Mouse (Mus musculus) midbrain, embryonic 12.5 days (tissue): ENCODE results near the gene Mup15. TPM values are rescaled to one million over a fixed set of nuclear protein-coding genes. Genes with fewer than 3 reads are reported as not detected.
"Not testable (repeated sequence)": the region's sequence is repeated elsewhere in the genome, so short reads cannot be mapped to it uniquely, and the experiment has no call there.

ENCODE experiments used
- ATAC-seq: fragments of 200-750 bp; cut with Nextera tagmentation; 2 replicates; pipeline ENCODE4 v1.8.0; 2017; ENCODE audit warnings: low read depth, moderate TSS enrichment, moderate library complexity; ENCODE audit not compliant: low FRiP score
- H3K27ac ChIP-seq: fragments of 300-500 bp; sonication (generic); replicated peaks from 2 replicates; pipeline ENCODE4 v1.5.1; 2016; ENCODE audit warnings: mild to moderate bottlenecking
- H3K27me3 ChIP-seq: fragments of 300-500 bp; sonication (generic); 2 replicates; pipeline ENCODE4 v1.6.1; 2016; ENCODE audit warnings: mild to moderate bottlenecking
- H3K36me3 ChIP-seq: fragments of 300-500 bp; sonication (generic); 2 replicates; pipeline ENCODE4 v1.6.1; 2016
- H3K4me1 ChIP-seq: fragments of 300-500 bp; sonication (generic); 2 replicates; pipeline ENCODE4 v1.6.1; 2016
- H3K4me2 ChIP-seq: fragments of 300-500 bp; sonication (generic); replicated peaks from 2 replicates; pipeline ENCODE4 v1.6.1; 2016; ENCODE audit warnings: mild to moderate bottlenecking, moderate library complexity
- H3K4me3 ChIP-seq: fragments of 300-500 bp; sonication (generic); 2 replicates; pipeline ENCODE4 v1.5.1; 2016; ENCODE audit warnings: mild to moderate bottlenecking
- H3K9ac ChIP-seq: fragments of 300-500 bp; sonication (generic); replicated peaks from 2 replicates; pipeline ENCODE4 v1.6.1; 2016; ENCODE audit warnings: mild to moderate bottlenecking, moderate library complexity
- H3K9me3 ChIP-seq: fragments of 300-500 bp; sonication (generic); 2 replicates; pipeline ENCODE4 v1.6.1; 2016; ENCODE audit warnings: mild to moderate bottlenecking
- WGBS: fragments of 180-500 bp; shearing (Covaris S2); methylation state at CpG from one replicate; pipeline ENCODE4 v1.1.7; 2016; 5-methylcytosine and 5-hydroxymethylcytosine counted together
- polyA plus RNA-seq: library from polyadenylated mRNA; unstranded; fragments of >200 nt; fragmentation: Nextera tagmentation; extraction: Ambion mirVana; gene quantifications from 2 replicates; pipeline ENCODE4 v1.2.1, GENCODE M21; 2016

Gene Mup15
- polyA plus RNA-seq, result not detected in 2 replicates

DNA sequence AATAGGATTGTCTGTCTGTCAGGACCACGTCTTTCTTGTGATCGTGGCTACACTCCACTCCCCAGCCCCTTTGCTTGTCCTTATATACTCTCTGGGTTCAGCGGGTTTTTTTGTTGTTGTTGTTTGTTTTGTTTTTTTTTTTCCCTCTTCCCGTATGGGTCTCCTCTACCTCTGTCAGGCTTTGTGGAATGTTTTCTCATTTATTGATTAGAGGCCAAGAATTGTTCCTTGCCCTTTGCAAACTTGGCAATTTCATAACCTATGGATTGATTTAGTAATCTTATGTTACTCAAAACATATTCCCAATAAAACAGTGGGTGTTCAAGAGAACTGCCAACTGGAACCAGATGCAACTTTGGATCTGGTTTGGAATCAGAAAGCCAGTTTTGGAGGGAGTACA lies at the start of gene Mup15:
TSS of gene Mup15 (minus strand) at position 101 of the 400 bp plus-strand sequence.
- H3K27me3 ChIP-seq, ATAC-seq, H3K4me3 ChIP-seq, H3K9ac ChIP-seq, H3K9me3 ChIP-seq, H3K27ac ChIP-seq, H3K4me2 ChIP-seq, H3K4me1 ChIP-seq, H3K36me3 ChIP-seq: not testable (repeated sequence)
- no CpG with 5 or more reads among the region's 4 CpGs for WGBS

Other genes starting within 250 kb of the Mup15 start
- gene Mup13, start 211.5 kb downstream of the Mup15 start, polyA plus RNA-seq, result not detected in 2 replicates
- gene Mup14, start 135.7 kb downstream of the Mup15 start, polyA plus RNA-seq, result not detected in 2 replicates
- not detected in 2 replicates for gene Mup16, start 79.8 kb upstream of the Mup15 start, polyA plus RNA-seq
- gene Mup17, start 156.1 kb upstream of the Mup15 start, polyA plus RNA-seq, result not detected in 2 replicates
- not detected in 2 replicates for gene Mup18, start 234.4 kb upstream of the Mup15 start, polyA plus RNA-seq